Mouse (Mus musculus): ENCODE measurements around the gene Bola1. TPM values are rescaled to one million over a fixed set of nuclear protein-coding genes. Genes with fewer than 3 reads are reported as not detected.

Bola1 gene
- polyA plus RNA-seq, 1 experiment from 2014 or later: 59.8 TPM

DNA sequence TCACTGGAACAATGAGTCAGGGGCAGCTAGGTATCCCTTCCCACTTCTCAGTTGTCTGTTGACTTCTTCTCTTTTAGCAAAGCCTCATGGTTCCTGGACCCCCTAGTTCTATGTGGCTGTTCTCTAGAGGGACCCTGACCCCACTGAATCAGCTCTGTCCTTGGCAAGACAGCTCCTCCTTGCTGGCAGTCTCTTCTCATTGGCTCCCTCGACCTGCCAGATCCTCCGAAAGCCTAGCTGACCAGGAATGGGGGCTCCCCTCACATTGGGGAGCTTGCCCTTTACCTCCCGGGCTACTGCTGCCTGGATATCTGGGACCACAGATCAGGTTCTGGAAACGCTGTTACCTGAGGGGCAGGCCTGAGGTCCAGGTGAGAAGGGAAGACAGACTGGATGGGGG, 49.2 kb downstream of the Bola1 start:
- Histone ChIP-seq H3K36me3 (peaks cover 15% of the 10 kb centered on the region), H3K27me3 (no peaks in the 10 kb centered on the region), H3K4me2 (replicated peaks) (no peak overlapping the region), H3K4me3 (no peak overlapping the region), H3K9me3 (replicated peaks) (no peaks in the 10 kb centered on the region), H3K4me1 (peaks cover 35% of the 10 kb centered on the region), H3K27ac (no peak overlapping the region), H3K9ac (0 out of 2 replicates have a peak overlapping the region, but pooled peaks have one; percentile 2)
- 85% methylated on average over 4 of the region's 4 CpGs for WGBS
- no peak for ATAC-seq (ENCODE audit: low FRiP score)

DNA sequence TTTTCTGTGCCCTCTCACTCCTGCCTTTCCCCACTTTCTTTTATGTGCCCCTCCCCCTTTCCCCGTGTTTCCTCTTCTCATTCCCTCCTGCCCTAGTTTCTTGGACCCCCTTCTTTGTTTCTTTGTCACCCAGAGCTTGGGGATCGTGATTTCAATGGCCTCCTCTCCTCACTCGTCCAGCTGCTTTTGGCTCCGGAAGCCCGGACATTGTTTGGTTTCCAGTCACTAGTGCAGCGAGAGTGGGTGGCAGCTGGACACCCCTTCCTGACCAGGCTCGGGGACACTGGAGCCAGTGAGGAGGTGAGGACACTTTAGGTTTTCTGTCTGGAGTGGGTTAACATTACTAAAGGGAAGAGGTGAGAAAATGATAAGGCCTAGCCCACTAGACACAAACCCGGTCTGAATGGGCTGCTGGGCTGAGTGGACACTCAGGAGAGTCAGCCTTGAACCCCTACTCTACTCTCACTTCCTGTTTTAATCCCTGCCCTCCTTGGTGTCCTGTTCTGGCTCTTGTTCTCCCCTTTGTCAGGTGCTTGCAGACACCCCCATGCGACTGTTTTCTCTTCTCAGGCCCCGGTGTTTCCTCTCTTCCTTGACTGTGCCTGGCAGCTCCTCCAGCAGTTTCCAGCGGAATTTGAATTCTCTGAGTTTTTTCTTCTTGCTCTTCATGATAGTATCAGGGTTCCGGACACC, 50.9 kb downstream of the Bola1 start:
- 68% methylated on average over 12 of the region's 12 CpGs for WGBS
- Histone ChIP-seq H3K4me3 (no peak overlapping the region), H3K9ac (no peak overlapping the region), H3K9me3 (replicated peaks) (no peaks in the 10 kb centered on the region), H3K27ac (no peak overlapping the region), H3K27me3 (no peaks in the 10 kb centered on the region), H3K4me2 (replicated peaks) (no peak overlapping the region), H3K36me3 (no peaks in the 10 kb centered on the region), H3K4me1 (peaks cover 25% of the 10 kb centered on the region)
- ATAC-seq (ENCODE audit: low FRiP score): no peak

DNA sequence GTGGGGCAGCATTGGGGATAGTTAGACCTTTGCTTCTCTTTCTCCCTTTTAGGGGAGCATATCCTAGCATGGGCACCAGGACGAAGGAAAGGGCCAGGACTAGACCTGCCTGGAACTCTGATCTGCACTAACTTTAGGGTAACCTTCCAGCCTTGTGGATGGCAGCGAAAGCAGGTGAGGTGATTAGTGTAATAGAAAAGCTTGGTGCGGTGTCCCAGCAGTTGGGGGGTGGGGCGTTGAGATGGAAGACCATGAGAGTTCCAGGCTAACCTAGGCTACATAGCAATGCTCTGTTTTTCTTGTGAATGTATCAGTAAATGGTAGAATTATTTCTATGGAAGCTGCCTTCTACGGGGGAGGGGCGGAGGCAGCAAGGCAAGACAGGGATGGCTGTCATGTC, 56.5 kb downstream of the Bola1 start:
- Histone ChIP-seq H3K4me2 (replicated peaks) (no peak overlapping the region; the same call in 1 of the 2 replicates), H3K9ac (no peak overlapping the region), H3K9me3 (replicated peaks) (no peaks in the 10 kb centered on the region), H3K27ac (no peak overlapping the region), H3K4me3 (no peak overlapping the region), H3K36me3 (no peaks in the 10 kb centered on the region), H3K4me1 (peaks cover 25% of the 10 kb centered on the region), H3K27me3 (no peaks in the 10 kb centered on the region; the same call in 1 of the 2 replicates)
- WGBS: 90% methylated on average over 6 of the region's 6 CpGs
- ATAC-seq (ENCODE audit: low FRiP score): no peak

DNA sequence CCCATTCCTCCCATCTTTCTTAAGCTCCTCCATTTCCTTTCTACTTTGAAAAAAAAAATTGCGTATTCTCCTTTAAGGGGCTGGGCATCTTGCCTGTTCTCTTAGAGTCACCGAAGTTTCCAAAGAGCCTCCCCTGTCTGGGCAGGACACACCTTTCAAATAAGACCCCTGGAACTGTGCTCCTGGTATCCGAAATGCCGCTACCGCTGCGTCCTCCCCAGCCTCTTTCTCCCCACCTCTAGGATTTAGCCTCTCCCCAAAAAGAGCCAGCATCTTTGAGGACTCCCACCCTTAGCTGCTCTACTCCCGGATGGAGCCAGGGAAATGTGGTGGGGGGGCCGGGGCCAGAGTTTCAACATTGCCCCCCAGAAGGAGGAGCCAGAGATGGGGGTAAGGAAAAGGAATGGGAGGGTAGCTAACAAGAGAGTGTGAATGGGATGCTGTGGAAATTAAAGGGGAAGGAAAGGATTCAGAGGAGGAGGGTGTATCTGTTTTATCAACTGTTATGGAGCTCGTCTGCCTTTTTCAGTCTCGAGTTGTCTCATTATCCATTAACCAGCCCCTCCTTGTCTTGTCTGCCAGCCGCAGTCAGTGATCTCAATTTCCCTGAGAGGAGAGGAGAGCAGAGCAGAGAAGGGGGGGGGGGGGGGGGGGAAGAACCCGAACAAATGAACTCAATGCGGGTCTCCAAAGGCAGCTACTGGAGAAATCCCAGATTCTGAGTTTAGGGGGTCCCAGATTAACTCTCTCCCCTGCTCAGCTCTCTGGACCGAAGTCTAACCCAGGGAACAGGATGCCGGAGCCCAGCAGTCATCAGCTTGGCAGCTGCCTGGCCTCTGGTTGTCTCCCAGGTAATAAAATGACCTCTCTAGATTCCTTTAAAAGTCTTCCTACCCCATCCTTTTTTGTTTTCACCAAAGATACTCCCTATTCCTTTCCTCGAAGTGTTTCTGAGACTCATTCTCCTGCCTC, 57.4 kb downstream of the Bola1 start, which contains the start of gene Mtmr11:
Gene Mtmr11 (plus strand): TSS at position 136 of the 972 bp plus-strand sequence.
- no peak for ATAC-seq (ENCODE audit: low FRiP score)

DNA sequence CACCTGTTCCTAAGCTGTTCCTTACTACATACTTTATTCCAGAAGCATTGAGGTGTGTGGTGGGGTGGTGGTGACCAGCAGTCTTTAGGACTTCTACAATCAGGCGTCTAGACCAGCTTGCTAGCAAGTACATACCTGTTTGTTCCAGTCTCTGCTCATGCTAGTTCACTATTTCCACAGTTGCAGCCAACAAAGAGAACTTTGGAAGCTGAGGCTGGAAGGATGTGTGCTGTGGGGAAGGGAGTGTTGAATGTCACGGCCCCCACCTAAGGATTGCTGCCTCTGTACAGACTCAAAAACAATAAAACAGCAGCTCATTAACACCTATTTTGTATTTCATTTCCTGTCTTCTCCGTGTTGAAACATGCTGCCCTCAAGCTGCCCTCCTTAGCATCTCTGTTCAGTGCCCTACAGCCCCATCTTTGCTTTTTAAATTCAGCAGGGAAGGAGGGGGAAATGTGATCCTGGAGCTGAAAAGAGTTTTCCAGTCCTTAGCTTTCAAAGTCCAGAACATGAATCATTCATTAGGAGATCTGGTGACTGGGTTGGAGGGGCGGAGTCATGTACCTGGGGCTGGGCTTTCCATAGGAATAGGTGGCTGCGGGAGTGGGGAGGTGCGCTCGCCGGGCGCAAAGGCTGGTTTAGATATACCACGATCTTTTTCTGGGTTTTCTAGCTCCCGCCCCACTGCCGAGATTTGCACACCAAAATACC, 58.5 kb downstream of the Bola1 start:
- Histone ChIP-seq H3K9me3 (replicated peaks) (no peaks in the 10 kb centered on the region), H3K4me2 (replicated peaks) (peak overlapping the region; percentile 79), H3K27me3 (no peaks in the 10 kb centered on the region; the same call in 1 of the 2 replicates), H3K36me3 (peaks cover 2% of the 10 kb centered on the region; the same call in 1 of the 2 replicates), H3K9ac (peak overlapping the region; percentile 59), H3K4me1 (peaks cover 25% of the 10 kb centered on the region), H3K4me3 (peak overlapping the region; percentile 37), H3K27ac (peak overlapping the region; percentile 55; the same call in 1 of the 2 replicates)
- peak; percentile 66 for ATAC-seq (ENCODE audit: low FRiP score)
- 2% methylated on average over 12 of the region's 12 CpGs for WGBS

More for the DNA sequence above, 57.4 kb downstream of the Bola1 start, which contains the start of gene Mtmr11:
- peak within 1 kb of the TSS; percentile 59 for H3K9ac ChIP-seq
- 9% methylated on average over 15 of the region's 16 CpGs for WGBS
- no peaks in the 10 kb centered on the region for H3K9me3 ChIP-seq (replicated peaks)
- peak within 1 kb of the TSS; percentile 55 for H3K27ac ChIP-seq
- peak within 1 kb of the TSS; percentile 37 for H3K4me3 ChIP-seq
- H3K4me1 ChIP-seq: peaks cover 25% of the 10 kb centered on the region
- no peaks in the 10 kb centered on the region for H3K36me3 ChIP-seq
- H3K27me3 ChIP-seq: no peaks in the 10 kb centered on the region; the same call in 1 of the 2 replicates
- peak within 1 kb of the TSS; percentile 79 for H3K4me2 ChIP-seq (replicated peaks)

DNA sequence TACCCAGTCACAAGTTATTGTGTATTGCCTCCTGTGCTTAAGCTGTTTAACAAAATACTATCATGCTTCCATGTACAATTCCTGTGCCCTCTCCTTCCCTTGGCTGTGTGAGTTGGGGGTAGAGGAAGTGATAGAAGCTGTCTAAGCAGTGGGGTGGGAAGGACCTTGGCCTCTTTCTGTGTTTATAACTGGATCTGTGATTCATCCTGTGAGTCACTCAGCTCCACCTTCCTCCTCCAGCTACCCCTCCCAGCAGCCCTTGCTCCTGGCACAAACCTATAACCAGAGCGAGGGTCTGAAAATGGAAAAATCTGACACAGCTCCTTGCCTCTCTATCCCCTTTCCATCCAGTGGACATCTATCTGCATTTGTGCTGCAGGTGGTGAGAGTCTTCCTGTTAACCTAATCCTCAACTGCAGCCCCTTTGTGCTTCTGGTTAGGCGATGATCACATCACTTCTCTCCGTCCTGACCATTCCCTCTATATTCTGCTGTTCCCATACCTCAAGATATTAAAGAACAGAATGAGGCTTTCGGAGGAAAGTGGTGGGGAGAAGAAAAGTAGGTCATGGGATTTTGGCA, 59.2 kb downstream of the Bola1 start:
- peak; percentile 32 for ATAC-seq (ENCODE audit: low FRiP score)
- Histone ChIP-seq H3K27ac (peak overlapping the region; percentile 30; the same call in 1 of the 2 replicates), H3K9ac (no peak overlapping the region)

DNA sequence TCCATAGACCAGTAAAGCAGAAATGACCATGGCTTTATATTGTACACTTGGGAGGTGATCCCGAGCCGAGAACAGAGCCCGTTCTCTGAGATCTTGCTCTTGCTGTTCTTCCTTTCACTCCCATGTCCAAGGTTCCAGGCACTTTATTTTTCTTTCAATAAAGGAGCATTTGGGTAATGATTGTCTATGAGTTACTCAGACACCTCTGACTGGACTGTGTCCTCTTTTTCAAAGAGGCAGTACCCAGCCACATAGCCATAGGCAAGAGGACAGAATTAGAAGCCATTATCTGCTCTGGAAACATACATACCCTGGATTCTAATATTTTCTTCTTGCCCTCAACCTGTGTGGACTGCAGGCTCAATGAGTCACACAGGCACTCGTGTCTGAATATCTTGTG, 59.7 kb downstream of the Bola1 start:
- Histone ChIP-seq H3K9ac (no peak overlapping the region), H3K27ac (no peak overlapping the region), H3K27me3 (no peaks in the 10 kb centered on the region; the same call in 1 of the 2 replicates), H3K4me2 (replicated peaks) (no peak overlapping the region), H3K4me3 (no peak overlapping the region), H3K36me3 (peaks cover 13% of the 10 kb centered on the region), H3K4me1 (peaks cover 25% of the 10 kb centered on the region), H3K9me3 (replicated peaks) (no peaks in the 10 kb centered on the region)
- ATAC-seq (ENCODE audit: low FRiP score): no peak
- WGBS: 74% methylated on average over 4 of the region's 4 CpGs

More for the DNA sequence above, 59.2 kb downstream of the Bola1 start:
- H3K36me3 ChIP-seq: peaks cover 8% of the 10 kb centered on the region
- H3K4me3 ChIP-seq: no peak overlapping the region
- no peaks in the 10 kb centered on the region; the same call in 1 of the 2 replicates for H3K27me3 ChIP-seq
- 66% methylated on average over 4 of the region's 4 CpGs for WGBS
- H3K9me3 ChIP-seq (replicated peaks): no peaks in the 10 kb centered on the region
- H3K4me2 ChIP-seq (replicated peaks): peak overlapping the region; percentile 79; the same call in 1 of the 2 replicates
- peaks cover 25% of the 10 kb centered on the region for H3K4me1 ChIP-seq

DNA sequence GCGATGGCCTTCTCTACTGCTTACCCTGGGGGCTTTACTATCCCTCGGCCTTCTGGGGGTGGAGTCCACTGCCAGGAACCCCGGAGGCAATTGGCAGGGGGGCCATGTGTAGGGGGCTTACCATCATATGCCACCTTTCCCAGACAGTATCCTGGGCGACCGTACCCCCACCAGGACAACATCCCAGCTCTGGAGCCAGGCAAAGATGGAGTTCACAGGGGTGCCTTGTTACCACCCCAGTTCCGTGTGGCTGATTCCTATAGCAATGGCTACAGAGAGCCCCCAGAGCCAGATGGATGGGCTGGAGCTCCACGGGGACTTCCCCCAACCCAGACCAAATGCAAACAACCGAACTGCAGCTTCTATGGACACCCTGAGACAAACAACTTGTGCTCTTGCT, 64.0 kb downstream of the Bola1 start:
- ATAC-seq (ENCODE audit: low FRiP score): no peak
- Histone ChIP-seq H3K4me3 (no peak overlapping the region), H3K36me3 (peaks cover 56% of the 10 kb centered on the region), H3K4me1 (peaks cover 3% of the 10 kb centered on the region), H3K4me2 (replicated peaks) (no peak overlapping the region), H3K27me3 (no peaks in the 10 kb centered on the region; the same call in 1 of the 2 replicates), H3K27ac (no peak overlapping the region), H3K9me3 (replicated peaks) (no peaks in the 10 kb centered on the region), H3K9ac (no peak overlapping the region)
- WGBS: 85% methylated on average over 8 of the region's 8 CpGs

DNA sequence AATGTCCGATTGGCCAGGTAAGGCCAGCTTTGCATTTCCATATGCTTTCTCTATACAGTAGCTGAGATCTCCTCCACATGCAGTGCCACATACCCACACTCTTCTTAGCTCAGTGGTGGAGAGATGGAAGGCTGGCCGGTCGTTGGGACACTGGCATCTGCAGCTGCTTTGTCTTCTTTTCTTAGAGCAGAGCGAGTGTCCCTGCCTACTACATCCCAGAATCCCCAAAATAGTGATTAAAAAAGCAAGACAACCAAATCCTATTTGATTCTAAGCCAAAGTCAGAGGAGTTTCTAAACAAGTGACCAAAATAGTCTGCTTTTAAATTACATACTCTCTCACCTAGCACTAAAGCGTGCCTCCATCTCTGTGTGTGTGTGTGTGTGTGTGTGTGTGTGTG, 66.9 kb downstream of the Bola1 start:
- WGBS: 98% methylated on average over 5 of the region's 5 CpGs
- no peaks in the 10 kb centered on the region for H3K27me3 ChIP-seq
- H3K36me3 ChIP-seq: peaks cover 56% of the 10 kb centered on the region
- H3K9me3 ChIP-seq (replicated peaks): no peaks in the 10 kb centered on the region
- ATAC-seq (ENCODE audit: low FRiP score): no peak
- H3K9ac ChIP-seq: no peak overlapping the region
- no peak overlapping the region for H3K4me3 ChIP-seq
- H3K4me2 ChIP-seq (replicated peaks): no peak overlapping the region
- no peak overlapping the region for H3K27ac ChIP-seq
- no peaks in the 10 kb centered on the region for H3K4me1 ChIP-seq

DNA sequence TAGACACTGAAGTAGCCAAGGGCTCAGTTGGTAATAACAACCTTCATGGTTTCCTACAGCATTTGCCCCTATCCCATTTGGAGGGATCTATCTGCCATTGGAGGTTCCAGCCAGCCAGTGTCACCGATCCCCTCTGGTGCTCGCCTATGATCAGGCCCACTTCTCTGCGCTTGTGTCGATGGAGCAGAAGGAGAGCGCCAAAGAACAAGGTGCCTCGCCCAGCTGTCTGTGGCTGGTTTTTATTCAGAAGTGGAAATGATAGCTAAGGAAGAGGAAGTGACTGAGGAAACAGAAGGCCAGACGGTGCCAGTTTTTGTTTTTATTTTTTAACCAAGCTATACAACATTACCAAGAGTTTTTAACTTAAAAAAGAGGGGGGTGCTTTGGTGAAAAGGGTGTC, 67.7 kb downstream of the Bola1 start:
- no peak overlapping the region for H3K4me2 ChIP-seq (replicated peaks)
- WGBS: 94% methylated on average over 7 of the region's 7 CpGs
- peaks cover 56% of the 10 kb centered on the region for H3K36me3 ChIP-seq
- no peaks in the 10 kb centered on the region for H3K9me3 ChIP-seq (replicated peaks)
- ATAC-seq (ENCODE audit: low FRiP score): no peak
- no peaks in the 10 kb centered on the region for H3K27me3 ChIP-seq
- H3K4me3 ChIP-seq: no peak overlapping the region
- H3K27ac ChIP-seq: no peak overlapping the region
- no peaks in the 10 kb centered on the region for H3K4me1 ChIP-seq
- H3K9ac ChIP-seq: no peak overlapping the region

DNA sequence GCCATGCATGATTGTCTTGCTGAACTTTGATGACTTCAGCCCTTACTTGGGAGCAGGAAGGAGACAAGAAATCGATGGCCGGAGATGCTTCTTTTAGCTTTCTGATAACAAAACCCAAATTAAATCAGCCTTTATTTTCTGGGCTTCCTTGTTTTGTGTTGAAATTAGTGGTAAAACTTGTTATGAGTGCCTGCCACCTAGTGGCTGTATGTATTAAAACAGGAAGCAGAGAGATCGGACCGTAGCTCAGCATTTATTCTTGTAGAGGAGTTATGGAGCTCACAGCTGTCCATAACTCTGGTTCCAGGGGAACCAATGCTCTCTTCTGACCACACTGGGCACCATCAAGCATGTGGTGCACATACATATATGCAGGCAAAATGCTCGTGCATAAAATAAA, 71.6 kb downstream of the Bola1 start:
- Histone ChIP-seq H3K9ac (no peak overlapping the region), H3K27me3 (no peaks in the 10 kb centered on the region), H3K4me1 (no peaks in the 10 kb centered on the region), H3K4me2 (replicated peaks) (no peak overlapping the region), H3K36me3 (peaks cover 43% of the 10 kb centered on the region), H3K9me3 (replicated peaks) (no peaks in the 10 kb centered on the region), H3K27ac (no peak overlapping the region), H3K4me3 (no peak overlapping the region)
- no peak for ATAC-seq (ENCODE audit: low FRiP score)
- 31% methylated on average over 5 of the region's 5 CpGs for WGBS

Data from hindbrain, embryonic 12.5 days (tissue).